Mouse (Mus musculus): ENCODE results near the gene Gm5678. TPM values are rescaled to one million over a fixed set of nuclear protein-coding genes. Genes with fewer than 3 reads are reported as not detected.
"Not testable (repeated sequence)": the region's sequence is repeated elsewhere in the genome, so short reads cannot be mapped to it uniquely, and the experiment has no call there.

Gene Gm5678
- polyA plus RNA-seq, 1 experiment from 2014 or later: not detected

DNA sequence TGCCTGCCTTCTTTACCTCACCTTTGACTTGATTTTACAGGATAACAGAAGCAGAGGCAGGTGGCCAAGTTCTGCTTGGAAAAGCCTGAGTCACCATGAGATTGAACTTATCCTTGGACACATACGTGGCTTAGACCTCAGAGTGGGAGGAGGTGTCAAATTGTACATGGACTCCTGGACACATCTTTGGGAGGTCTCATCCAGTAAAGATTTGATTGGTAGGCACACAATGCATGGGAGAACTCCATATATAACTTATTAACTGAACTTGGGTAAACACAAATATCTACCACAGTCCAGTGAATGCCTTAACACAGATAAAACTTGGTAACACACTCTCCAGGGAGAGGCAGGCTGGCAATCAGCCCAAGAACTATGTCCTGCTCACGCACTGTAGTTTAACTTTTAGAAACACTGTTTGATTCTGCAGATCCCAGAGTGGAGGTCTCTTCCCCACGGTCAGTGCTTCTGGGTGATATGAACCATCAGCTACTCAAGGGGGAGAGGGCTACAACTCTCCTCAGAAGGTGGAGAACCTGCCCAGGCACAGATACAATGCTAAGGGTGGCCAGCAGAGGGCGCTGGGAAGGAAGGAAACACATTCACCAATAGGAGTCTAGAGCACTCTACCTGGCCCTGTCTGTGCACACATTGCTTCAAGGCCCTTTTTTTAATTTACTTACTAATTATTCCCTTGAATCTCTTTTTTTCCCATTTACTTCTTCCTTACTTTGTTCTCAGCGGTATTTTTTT is 12.6 kb upstream of the Gm5678 start:
- Histone ChIP-seq H3K36me3 (ENCODE audit: control insufficient read depth, insufficient read depth, low read length) (no peaks in the 10 kb centered on the region), H3K9ac (ENCODE audit: low read depth, low read length) (no peak overlapping the region), H3K9me3 (replicated peaks; ENCODE audit: control insufficient read depth, low read length) (no peaks in the 10 kb centered on the region), H3K4me1 (ENCODE audit: control insufficient read depth, insufficient read depth, low read length) (no peaks in the 10 kb centered on the region), H3K27me3 (ENCODE audit: control insufficient read depth, insufficient read depth, low read length) (no peaks in the 10 kb centered on the region), H3K4me3 (ENCODE audit: low read depth, low read length) (no peak overlapping the region), H3K4me2 (no peak overlapping the region), H3K27ac (ENCODE audit: low read depth, low read length) (no peak overlapping the region)
- no peak for ATAC-seq (replicated peaks; ENCODE audit: insufficient number of reproducible peaks, low FRiP score, low TSS enrichment)
- 36% methylated on average over 5 of the region's 5 CpGs for WGBS (ENCODE audit: insufficient replicate concordance)

DNA sequence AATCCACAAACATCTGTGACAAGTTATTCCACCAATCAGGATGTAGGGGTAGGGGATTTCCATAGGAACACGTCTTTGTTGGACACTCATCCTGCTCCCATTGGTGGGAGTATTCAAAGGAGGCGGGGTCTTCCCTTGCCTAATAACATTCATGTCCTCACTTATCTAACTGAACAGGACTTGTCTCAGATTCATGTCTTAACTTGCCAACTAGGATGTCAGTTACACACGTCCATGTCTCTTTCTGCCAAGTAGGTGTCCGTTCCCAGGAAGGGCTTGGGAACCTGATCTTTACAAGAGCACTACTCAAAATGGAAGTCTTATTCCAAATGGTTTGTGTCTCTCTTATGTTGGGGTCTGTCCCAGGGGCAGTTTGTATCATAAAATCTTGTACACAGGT is 4.1 kb upstream of the Gm5678 start:
- not testable (repeated sequence) for ATAC-seq (replicated peaks; ENCODE audit: insufficient number of reproducible peaks, low FRiP score, low TSS enrichment); H3K9me3 ChIP-seq (replicated peaks; ENCODE audit: control insufficient read depth, low read length); H3K9ac ChIP-seq (ENCODE audit: low read depth, low read length); H3K4me2 ChIP-seq; H3K27ac ChIP-seq (ENCODE audit: low read depth, low read length); H3K4me3 ChIP-seq (ENCODE audit: low read depth, low read length); H3K36me3 ChIP-seq (ENCODE audit: control insufficient read depth, insufficient read depth, low read length); H3K4me1 ChIP-seq (ENCODE audit: control insufficient read depth, insufficient read depth, low read length); H3K27me3 ChIP-seq (ENCODE audit: control insufficient read depth, insufficient read depth, low read length)
- WGBS (ENCODE audit: insufficient replicate concordance): 83% methylated on average over 4 of the region's 4 CpGs

DNA sequence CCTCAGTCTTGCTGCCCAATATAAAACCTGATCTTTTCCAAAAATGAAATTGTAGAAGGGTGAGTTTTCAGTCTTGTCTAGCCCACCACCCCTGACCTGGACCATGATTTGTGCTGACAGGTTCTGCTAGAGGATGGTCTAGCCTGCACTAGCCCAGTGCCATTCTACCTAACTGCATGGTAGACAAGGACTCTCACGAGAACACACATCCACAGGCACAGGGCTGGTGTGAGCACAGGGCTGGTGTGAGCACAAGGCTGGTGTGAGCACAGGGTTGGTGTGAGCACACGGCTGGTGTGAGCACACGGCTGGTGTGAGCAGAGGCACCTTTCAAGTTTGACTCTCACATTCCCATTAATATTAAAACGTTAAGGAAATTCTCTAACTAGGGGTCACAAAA is 3.2 kb upstream of the Gm5678 start:
- no peaks in the 10 kb centered on the region; the same call in 1 of the 2 replicates for H3K27me3 ChIP-seq (ENCODE audit: control insufficient read depth, insufficient read depth, low read length)
- H3K9ac ChIP-seq (ENCODE audit: low read depth, low read length): no peak overlapping the region
- no peak overlapping the region for H3K27ac ChIP-seq (ENCODE audit: low read depth, low read length)
- ATAC-seq (replicated peaks; ENCODE audit: insufficient number of reproducible peaks, low FRiP score, low TSS enrichment): no peak
- no peaks in the 10 kb centered on the region for H3K4me1 ChIP-seq (ENCODE audit: control insufficient read depth, insufficient read depth, low read length)
- no peak overlapping the region for H3K4me2 ChIP-seq
- 70% methylated on average over 4 of the region's 4 CpGs for WGBS (ENCODE audit: insufficient replicate concordance)
- H3K4me3 ChIP-seq (ENCODE audit: low read depth, low read length): no peak overlapping the region
- H3K36me3 ChIP-seq (ENCODE audit: control insufficient read depth, insufficient read depth, low read length): no peaks in the 10 kb centered on the region
- no peaks in the 10 kb centered on the region for H3K9me3 ChIP-seq (replicated peaks; ENCODE audit: control insufficient read depth, low read length)

DNA sequence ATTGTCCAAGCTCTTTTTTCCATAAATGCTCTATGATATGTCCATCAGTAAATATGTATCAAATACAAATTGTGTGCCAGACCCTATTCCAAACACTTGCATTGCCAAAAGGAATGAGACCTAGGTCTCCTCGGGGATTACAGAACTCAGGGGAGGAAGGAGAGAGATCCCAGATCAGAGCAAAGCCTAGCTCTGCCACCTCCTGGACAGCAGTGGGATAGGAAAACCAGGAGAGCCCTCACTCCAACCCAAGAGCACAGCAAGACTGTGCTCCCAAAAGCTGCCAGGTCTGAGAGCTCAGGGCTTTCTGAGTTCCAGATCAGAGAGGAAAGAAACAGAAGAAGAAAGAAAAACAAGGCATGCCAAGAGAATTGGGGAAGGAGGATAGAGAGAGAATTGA is 1.2 kb upstream of the Gm5678 start:
- no peak overlapping the region for H3K4me3 ChIP-seq (ENCODE audit: low read depth, low read length)
- WGBS (ENCODE audit: insufficient replicate concordance): 21% methylated on average over 1 of the region's 1 CpGs
- no peak overlapping the region for H3K27ac ChIP-seq (ENCODE audit: low read depth, low read length)
- no peaks in the 10 kb centered on the region for H3K9me3 ChIP-seq (replicated peaks; ENCODE audit: control insufficient read depth, low read length)
- H3K9ac ChIP-seq (ENCODE audit: low read depth, low read length): no peak overlapping the region
- no peak for ATAC-seq (replicated peaks; ENCODE audit: insufficient number of reproducible peaks, low FRiP score, low TSS enrichment)
- H3K4me2 ChIP-seq: no peak overlapping the region
- no peaks in the 10 kb centered on the region for H3K4me1 ChIP-seq (ENCODE audit: control insufficient read depth, insufficient read depth, low read length)
- no peaks in the 10 kb centered on the region; the same call in 1 of the 2 replicates for H3K27me3 ChIP-seq (ENCODE audit: control insufficient read depth, insufficient read depth, low read length)
- H3K36me3 ChIP-seq (ENCODE audit: control insufficient read depth, insufficient read depth, low read length): no peaks in the 10 kb centered on the region

DNA sequence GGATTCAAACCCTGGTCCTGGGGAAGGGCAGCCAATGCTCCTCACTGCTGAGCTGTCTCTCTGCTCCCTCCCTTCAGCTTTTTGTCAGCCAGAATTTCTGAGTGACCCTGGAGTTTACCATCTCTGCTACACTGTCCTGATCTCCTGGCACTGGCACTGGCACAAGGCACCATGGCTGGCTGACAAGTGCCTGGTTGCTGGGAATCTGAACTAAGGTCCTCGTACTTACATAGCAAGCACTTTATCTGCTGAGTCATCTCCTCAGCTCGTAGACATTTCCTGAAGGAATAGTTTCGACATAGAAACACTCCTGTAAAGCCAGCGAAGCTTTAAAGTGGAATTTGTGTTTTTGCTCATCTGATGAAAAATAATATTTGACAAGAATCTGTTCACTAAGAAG is 16.1 kb downstream of the Gm5678 start:
- no peaks in the 10 kb centered on the region for H3K4me1 ChIP-seq (ENCODE audit: control insufficient read depth, insufficient read depth, low read length)
- no peak overlapping the region for H3K27ac ChIP-seq (ENCODE audit: low read depth, low read length)
- H3K9ac ChIP-seq (ENCODE audit: low read depth, low read length): no peak overlapping the region
- no peak overlapping the region for H3K4me3 ChIP-seq (ENCODE audit: low read depth, low read length)
- H3K27me3 ChIP-seq (ENCODE audit: control insufficient read depth, insufficient read depth, low read length): no peaks in the 10 kb centered on the region
- no peak overlapping the region for H3K4me2 ChIP-seq
- H3K9me3 ChIP-seq (replicated peaks; ENCODE audit: control insufficient read depth, low read length): no peaks in the 10 kb centered on the region
- no peaks in the 10 kb centered on the region for H3K36me3 ChIP-seq (ENCODE audit: control insufficient read depth, insufficient read depth, low read length)
- WGBS (ENCODE audit: insufficient replicate concordance): 58% methylated on average over 4 of the region's 4 CpGs
- ATAC-seq (replicated peaks; ENCODE audit: insufficient number of reproducible peaks, low FRiP score, low TSS enrichment): no peak

DNA sequence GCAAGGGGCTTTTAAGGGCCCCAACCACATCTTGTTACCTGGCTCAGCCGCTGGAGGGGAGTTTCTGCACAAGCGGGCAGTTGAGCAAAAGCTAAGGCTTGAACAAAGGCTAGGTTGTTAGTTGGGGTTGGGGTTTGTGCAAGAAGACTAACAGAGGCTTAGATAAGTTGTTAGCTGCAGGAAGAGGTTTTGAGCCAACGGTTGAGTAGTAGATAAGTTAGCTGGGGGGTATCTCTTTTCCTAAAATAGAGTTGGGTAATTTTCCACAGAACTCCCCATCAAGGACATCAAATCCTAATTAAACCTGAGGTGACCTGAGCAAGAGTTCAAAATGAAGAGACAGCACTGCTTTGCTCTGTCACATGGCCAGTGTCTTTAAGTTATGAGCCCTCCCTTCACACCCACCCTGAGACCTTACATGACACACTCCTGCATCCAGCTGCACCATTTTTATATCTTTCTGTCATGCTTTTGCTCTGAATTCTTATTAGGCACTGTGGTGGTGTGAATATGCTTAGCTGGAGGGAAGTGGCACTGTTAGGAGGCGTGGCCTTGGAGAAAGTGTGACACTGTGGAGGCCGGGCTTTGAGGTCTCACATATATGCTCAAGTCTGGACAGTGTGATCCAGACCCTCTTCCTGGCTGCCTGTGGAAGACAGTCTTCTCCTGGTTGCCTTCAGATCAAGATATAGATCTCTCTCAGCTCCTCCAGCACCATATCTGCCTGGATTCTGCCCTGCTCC is 20.7 kb downstream of the Gm5678 start:
- H3K9me3 ChIP-seq (replicated peaks; ENCODE audit: control insufficient read depth, low read length): no peaks in the 10 kb centered on the region
- no peaks in the 10 kb centered on the region for H3K27me3 ChIP-seq (ENCODE audit: control insufficient read depth, insufficient read depth, low read length)
- WGBS (ENCODE audit: insufficient replicate concordance): 65% methylated on average over 5 of the region's 5 CpGs
- H3K4me3 ChIP-seq (ENCODE audit: low read depth, low read length): no peak overlapping the region
- H3K9ac ChIP-seq (ENCODE audit: low read depth, low read length): no peak overlapping the region
- no peak for ATAC-seq (replicated peaks; ENCODE audit: insufficient number of reproducible peaks, low FRiP score, low TSS enrichment)
- H3K4me1 ChIP-seq (ENCODE audit: control insufficient read depth, insufficient read depth, low read length): no peaks in the 10 kb centered on the region
- H3K4me2 ChIP-seq: no peak overlapping the region
- H3K27ac ChIP-seq (ENCODE audit: low read depth, low read length): no peak overlapping the region
- no peaks in the 10 kb centered on the region for H3K36me3 ChIP-seq (ENCODE audit: control insufficient read depth, insufficient read depth, low read length)

DNA sequence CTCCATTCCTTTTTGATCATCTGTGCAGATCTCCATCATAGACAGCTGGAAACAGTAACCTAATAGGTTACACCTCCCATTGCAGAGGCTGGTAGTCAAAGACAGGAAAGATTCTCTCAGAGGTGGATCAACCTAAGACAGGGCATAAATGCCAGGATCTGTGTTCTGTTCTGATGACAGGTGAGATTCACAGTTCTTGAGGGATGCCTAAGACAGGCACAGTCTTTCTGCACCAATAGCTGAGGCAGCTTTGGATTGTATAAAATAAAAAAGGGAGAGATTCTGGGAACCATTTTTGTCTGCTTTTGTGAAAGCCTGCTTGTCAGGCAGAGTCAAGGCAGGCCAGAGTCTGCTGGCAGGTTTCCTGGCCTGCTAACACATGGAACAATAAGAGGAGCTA is 40.1 kb downstream of the Gm5678 start:
- Histone ChIP-seq H3K4me1 (ENCODE audit: control insufficient read depth, insufficient read depth, low read length) (no peaks in the 10 kb centered on the region), H3K4me3 (ENCODE audit: low read depth, low read length) (no peak overlapping the region), H3K27ac (ENCODE audit: low read depth, low read length) (no peak overlapping the region), H3K9me3 (replicated peaks; ENCODE audit: control insufficient read depth, low read length) (peaks cover 4% of the 10 kb centered on the region), H3K4me2 (no peak overlapping the region), H3K9ac (ENCODE audit: low read depth, low read length) (no peak overlapping the region), H3K27me3 (ENCODE audit: control insufficient read depth, insufficient read depth, low read length) (no peaks in the 10 kb centered on the region), H3K36me3 (ENCODE audit: control insufficient read depth, insufficient read depth, low read length) (no peaks in the 10 kb centered on the region)
- ATAC-seq (replicated peaks; ENCODE audit: insufficient number of reproducible peaks, low FRiP score, low TSS enrichment): no peak

DNA sequence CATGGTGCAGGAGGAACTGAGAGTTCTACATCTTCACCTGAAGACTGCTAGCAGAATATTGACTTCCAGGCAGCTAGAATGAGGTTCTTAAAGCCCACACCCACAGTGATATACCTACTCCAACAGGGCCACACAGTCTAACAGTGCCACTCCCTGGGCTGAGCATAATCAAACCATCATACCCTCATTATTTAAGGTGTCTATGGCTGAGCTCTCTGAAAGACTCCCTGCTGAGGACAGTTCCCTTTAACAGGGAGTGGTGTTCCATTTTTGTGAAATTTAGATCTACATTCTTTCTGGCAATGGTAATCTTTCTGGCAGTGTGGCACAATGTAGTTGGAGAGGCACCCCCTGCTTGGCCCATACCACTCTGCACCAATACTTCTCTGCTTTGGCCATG is 41.6 kb downstream of the Gm5678 start:
- Histone ChIP-seq H3K4me3 (ENCODE audit: low read depth, low read length) (no peak overlapping the region), H3K27me3 (ENCODE audit: control insufficient read depth, insufficient read depth, low read length) (no peaks in the 10 kb centered on the region), H3K36me3 (ENCODE audit: control insufficient read depth, insufficient read depth, low read length) (no peaks in the 10 kb centered on the region), H3K27ac (ENCODE audit: low read depth, low read length) (no peak overlapping the region), H3K9me3 (replicated peaks; ENCODE audit: control insufficient read depth, low read length) (peaks cover 4% of the 10 kb centered on the region), H3K4me1 (ENCODE audit: control insufficient read depth, insufficient read depth, low read length) (no peaks in the 10 kb centered on the region), H3K9ac (ENCODE audit: low read depth, low read length) (no peak overlapping the region), H3K4me2 (no peak overlapping the region)
- ATAC-seq (replicated peaks; ENCODE audit: insufficient number of reproducible peaks, low FRiP score, low TSS enrichment): no peak

DNA sequence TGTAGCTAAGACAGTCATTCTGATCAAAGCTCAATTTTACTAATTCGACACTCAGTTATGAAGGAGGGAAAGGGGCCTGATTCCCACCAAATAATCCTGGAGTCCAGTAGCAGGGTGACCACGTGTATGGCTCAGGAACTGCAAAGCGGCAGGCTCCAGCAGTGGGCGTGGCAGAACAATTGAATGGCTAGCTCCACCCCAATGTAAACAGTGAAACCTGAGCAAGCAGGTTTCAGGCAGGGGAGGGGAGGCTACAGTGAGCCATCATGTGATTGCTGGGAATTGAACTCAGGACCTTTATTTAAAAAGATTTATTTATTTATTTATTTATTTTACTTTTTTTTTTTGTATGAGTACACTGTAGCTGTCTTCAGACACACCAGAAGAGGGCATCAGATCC is 42.6 kb downstream of the Gm5678 start:
- 31% methylated on average over 4 of the region's 4 CpGs for WGBS (ENCODE audit: insufficient replicate concordance)

More for the DNA sequence above, 42.6 kb downstream of the Gm5678 start:
- not testable (repeated sequence) for H3K4me1 ChIP-seq (ENCODE audit: control insufficient read depth, insufficient read depth, low read length); H3K4me3 ChIP-seq (ENCODE audit: low read depth, low read length); H3K9ac ChIP-seq (ENCODE audit: low read depth, low read length); H3K27me3 ChIP-seq (ENCODE audit: control insufficient read depth, insufficient read depth, low read length); H3K36me3 ChIP-seq (ENCODE audit: control insufficient read depth, insufficient read depth, low read length); ATAC-seq (replicated peaks; ENCODE audit: insufficient number of reproducible peaks, low FRiP score, low TSS enrichment); H3K4me2 ChIP-seq; H3K27ac ChIP-seq (ENCODE audit: low read depth, low read length); H3K9me3 ChIP-seq (replicated peaks; ENCODE audit: control insufficient read depth, low read length)
